Mouse (Mus musculus) CH12.LX (cell line): ENCODE measurements around the gene Mia2. TPM values are rescaled to one million over a fixed set of nuclear protein-coding genes. Genes with fewer than 3 reads are reported as not detected.

Experiments
- DNase-seq: peaks from one replicate; pipeline ENCODE4 v3.0.0-alpha.2; 2013; ENCODE audit errors: extremely low read depth
- H3K27ac ChIP-seq: 2 replicates; pipeline ENCODE4 v1.5.1; 2012; ENCODE audit warnings: low read depth, mild to moderate bottlenecking, control low read depth, moderate library complexity; ENCODE audit not compliant: insufficient read depth
- H3K27me3 ChIP-seq: replicated peaks from 2 replicates; pipeline ENCODE3; 2012; ENCODE audit warnings: inconsistent platforms
- H3K36me3 ChIP-seq, 2 experiments: replicated peaks in 1 of 2; 2 replicates each; pipeline versions ENCODE3 to v1.6.1; 2012; ENCODE audit warnings: inconsistent platforms in 1 of 2, low read length in 1 of 2, mild to moderate bottlenecking in 1 of 2, mixed read lengths in 1 of 2, moderate library complexity in 1 of 2; ENCODE audit not compliant: control insufficient read depth in 1 of 2, insufficient read depth in 1 of 2
- H3K4me1 ChIP-seq, 2 experiments: 2 replicates each; pipeline ENCODE4 v1.6.1; 2012; ENCODE audit warnings: inconsistent platforms in 1 of 2, moderate library complexity in 1 of 2; ENCODE audit not compliant: insufficient read depth in 2 of 2, control insufficient read depth in 1 of 2
- H3K4me2 ChIP-seq: 2 replicates; pipeline ENCODE4 v1.6.1; 2012; ENCODE audit warnings: low read depth, mild to moderate bottlenecking, control low read depth; ENCODE audit not compliant: poor library complexity, insufficient read depth, severe bottlenecking
- H3K4me3 ChIP-seq, 3 experiments: fragments of 150-350 bp in 1 of 3; sonication (generic) in 1 of 3; replicated peaks in 1 of 3; 2 replicates each; pipeline versions ENCODE3 to v1.5.1; 2011 to 2012; ENCODE audit warnings: low read depth in 2 of 3, low read length in 2 of 3, mild to moderate bottlenecking in 2 of 3, moderate library complexity in 2 of 3, control low read depth in 1 of 3, improper control_type of control experiment in 1 of 3, inconsistent platforms in 1 of 3, mixed read lengths in 1 of 3; ENCODE audit not compliant: poor library complexity in 1 of 3
- H3K79me2 ChIP-seq: replicated peaks from 2 replicates; pipeline ENCODE4 v1.6.1; 2012; ENCODE audit warnings: mild to moderate bottlenecking, moderate library complexity; ENCODE audit not compliant: control insufficient read depth, poor library complexity, insufficient read depth, severe bottlenecking; ENCODE audit errors: extremely low read depth
- H3K9ac ChIP-seq: 2 replicates; pipeline ENCODE4 v1.6.1; 2012; ENCODE audit warnings: low read depth, mild to moderate bottlenecking, control low read depth, moderate library complexity; ENCODE audit not compliant: insufficient read depth
- H3K9me3 ChIP-seq: replicated peaks from 2 replicates; pipeline ENCODE3; 2012; ENCODE audit warnings: low read length, inconsistent platforms, mixed read lengths
- BHLHE40 ChIP-seq: IDR thresholded peaks from 2 replicates; pipeline ENCODE4 v1.6.1; 2011; ENCODE audit warnings: mild to moderate bottlenecking, low read depth, low read length, improper control_type of control experiment
- CHD1 ChIP-seq: IDR thresholded peaks from 2 replicates; pipeline ENCODE4 v1.6.1; 2012; ENCODE audit warnings: low read depth, low read length, improper control_type of control experiment, inconsistent platforms
- CHD2 ChIP-seq: IDR thresholded peaks from 2 replicates; pipeline ENCODE4 v1.6.1; 2011; ENCODE audit warnings: low read length, improper control_type of control experiment
- E2F4 ChIP-seq: IDR thresholded peaks from 2 replicates; pipeline ENCODE4 v1.6.1; 2011; ENCODE audit warnings: low read depth, low read length, improper control_type of control experiment; ENCODE audit not compliant: insufficient replicate concordance
- ELF1 ChIP-seq: IDR thresholded peaks from 2 replicates; pipeline ENCODE4 v1.6.1; 2014; ENCODE audit warnings: low read depth, mild to moderate bottlenecking, inconsistent platforms, low read length, improper control_type of control experiment
- EP300 ChIP-seq: IDR thresholded peaks from 2 replicates; pipeline ENCODE4 v1.6.1; 2011; ENCODE audit warnings: low read length, improper control_type of control experiment
- ETS1 ChIP-seq: conservative IDR thresholded peaks from 2 replicates; pipeline ENCODE4 v1.6.1; 2012; ENCODE audit warnings: low read depth, mild to moderate bottlenecking, inconsistent platforms, low read length, improper control_type of control experiment, moderate library complexity
- GABPA ChIP-seq: IDR thresholded peaks from 2 replicates; pipeline ENCODE4 v1.6.1; 2012; ENCODE audit warnings: low read depth, low read length, improper control_type of control experiment, inconsistent platforms; ENCODE audit not compliant: insufficient replicate concordance
- JUN ChIP-seq: IDR thresholded peaks from 2 replicates; pipeline ENCODE4 v1.6.1; 2011; ENCODE audit warnings: low read depth, mild to moderate bottlenecking, low read length, improper control_type of control experiment, moderate library complexity; ENCODE audit not compliant: insufficient read depth
- JUND ChIP-seq: conservative IDR thresholded peaks from 2 replicates; pipeline ENCODE4 v1.6.1; 2011; ENCODE audit warnings: low read depth, low read length, improper control_type of control experiment
- MAFK ChIP-seq: IDR thresholded peaks from 2 replicates; pipeline ENCODE4 v1.6.1; 2011; ENCODE audit warnings: low read length, improper control_type of control experiment; ENCODE audit not compliant: insufficient replicate concordance
- MAZ ChIP-seq: IDR thresholded peaks from 2 replicates; pipeline ENCODE4 v1.6.1; 2012; ENCODE audit warnings: low read depth, mild to moderate bottlenecking, inconsistent platforms, low read length, improper control_type of control experiment, moderate library complexity
- MXI1 ChIP-seq: IDR thresholded peaks from 2 replicates; pipeline ENCODE4 v1.6.1; 2011; ENCODE audit warnings: mild to moderate bottlenecking, low read depth, low read length, improper control_type of control experiment
- NELFE ChIP-seq: IDR thresholded peaks from 2 replicates; pipeline ENCODE4 v1.6.1; 2011; ENCODE audit warnings: low read depth, low read length, improper control_type of control experiment
- PAX5 ChIP-seq: IDR thresholded peaks from 2 replicates; pipeline ENCODE4 v1.6.1; 2012; ENCODE audit warnings: low read length, inconsistent platforms, mixed read lengths
- UBTF ChIP-seq: IDR thresholded peaks from 2 replicates; pipeline ENCODE4 v1.6.1; 2012; ENCODE audit warnings: low read depth, mild to moderate bottlenecking, inconsistent platforms, low read length, improper control_type of control experiment, moderate library complexity
- USF1 ChIP-seq: IDR thresholded peaks from 2 replicates; pipeline ENCODE4 v1.6.1; 2014; ENCODE audit warnings: low read depth, mild to moderate bottlenecking, inconsistent platforms, low read length, improper control_type of control experiment
- USF2 ChIP-seq: conservative IDR thresholded peaks from 2 replicates; pipeline ENCODE4 v1.6.1; 2011; ENCODE audit warnings: low read depth, low read length, improper control_type of control experiment
- ZC3H11A ChIP-seq: IDR thresholded peaks from 2 replicates; pipeline ENCODE4 v1.6.1; 2012; ENCODE audit warnings: low read depth, mild to moderate bottlenecking, inconsistent platforms, low read length, improper control_type of control experiment
- ZKSCAN1 ChIP-seq: IDR thresholded peaks from 2 replicates; pipeline ENCODE4 v1.6.1; 2012; ENCODE audit warnings: low read depth, inconsistent platforms, low read length, improper control_type of control experiment, borderline replicate concordance
- ZMIZ1 ChIP-seq: IDR thresholded peaks from 2 replicates; pipeline ENCODE4 v1.6.1; 2012; ENCODE audit warnings: low read depth, mild to moderate bottlenecking, inconsistent platforms, low read length, improper control_type of control experiment
- ZNF384 ChIP-seq: IDR thresholded peaks from 2 replicates; pipeline ENCODE4 v1.6.1; 2012; ENCODE audit warnings: low read depth, low read length, improper control_type of control experiment, inconsistent platforms
- dilution Hi-C: fragments of 300-500 bp; cut with MboI; formaldehyde crosslinking; loops from 2 replicates; pipeline ENCODE4 v1.14.3; 2020; ENCODE audit warnings: low sequenced_read_pairs; ENCODE audit not compliant: extremely low pct_unique_long_range_greater_than_20kb, extremely low pct_ligation_motif_present
- in situ Hi-C: fragments of 300-500 bp; cut with MboI; formaldehyde crosslinking; loops from 3 replicates; pipeline ENCODE4 v1.14.3; 2019; ENCODE audit warnings: low sequenced_read_pairs, low pct_ligation_motif_present, low pct_unique_long_range_greater_than_20kb, mixed read lengths
- polyA plus RNA-seq: library from polyadenylated mRNA; unstranded; fragments of >175 nt; gene quantifications from 2 replicates; pipeline ENCODE4 v1.2.1, GENCODE M21; 2012; ENCODE audit warnings: low read depth; ENCODE audit not compliant: insufficient read length
- total RNA-seq, 2 experiments: library from RNA; depleted of rRNA; stranded (reverse); fragments of 300-350 nt in 1 of 2; fragments of >200 nt in 1 of 2; gene quantifications; 2 replicates each; pipeline ENCODE4 v1.2.3; 2012 to 2014

The Mia2 gene
- total and polyA plus RNA-seq, 3 experiments, result 68.1 to 162 (median 99.2) TPM

- peak overlapping the region; percentile 83 to 91 (median 90) for H3K4me3 ChIP-seq
- dilution Hi-C loops, result no loop called here
- peak overlapping the region; percentile 99 for H3K9ac ChIP-seq
- H3K4me2 ChIP-seq, result peak overlapping the region; percentile 92
- in situ Hi-C loops, result no loop called here
- H3K27ac ChIP-seq, result no peak overlapping the region
- no peaks in the 10 kb centered on the region for H3K9me3 ChIP-seq
- peaks cover 8 to 35% of the 10 kb centered on the region in 2 experiments for H3K36me3 ChIP-seq
- peaks cover 64% of the 10 kb centered on the region for H3K79me2 ChIP-seq
- peak; percentile 83 for TF ChIP-seq MAFK
- no peak for TF ChIP-seq ETS1
- peak; percentile 36 for TF ChIP-seq ZNF384
- H3K4me1 ChIP-seq, result peaks cover 3 to 35% of the 10 kb centered on the region in 2 experiments; a peak in 3 of 4 replicates
- H3K27me3 ChIP-seq, result no peaks in the 10 kb centered on the region
- DNase-seq, result no peak
Observed at GRCm38 (mm10) chr12:59133437-59133999, 37.9 kb downstream of the Mia2 start.

GRCm38 (mm10) chr12:59135096-59135495 is 39.5 kb downstream of the Mia2 start:
- Histone ChIP-seq H3K27me3 (no peaks in the 10 kb centered on the region), H3K4me1 (peaks cover 3 to 22% of the 10 kb centered on the region in 2 experiments; a peak in 3 of 4 replicates), H3K4me2 (no peak overlapping the region), H3K79me2 (peaks cover 64% of the 10 kb centered on the region), H3K9ac (no peak overlapping the region), H3K27ac (no peak overlapping the region), H3K9me3 (no peaks in the 10 kb centered on the region), H3K36me3 (peaks cover 18 to 49% of the 10 kb centered on the region in 2 experiments), H3K4me3 (no peak overlapping the region)
- TF ChIP-seq MAFK, result no peak
- no peak for TF ChIP-seq USF1
- TF ChIP-seq EP300, result no peak
- TF ChIP-seq BHLHE40, result no peak
- no peak for TF ChIP-seq E2F4
- no peak for TF ChIP-seq CHD2
- no peak for TF ChIP-seq ZMIZ1
- TF ChIP-seq MXI1, result no peak
- TF ChIP-seq UBTF, result no peak
- DNase-seq, result no peak
- in situ Hi-C loops (no loop called here), dilution Hi-C loops (no loop called here)

GRCm38 (mm10) chr12:59135533-59136300 is 40.1 kb downstream of the Mia2 start:
- Histone ChIP-seq H3K9ac (no peak overlapping the region), H3K9me3 (no peaks in the 10 kb centered on the region), H3K79me2 (peaks cover 64% of the 10 kb centered on the region), H3K4me2 (no peak overlapping the region), H3K36me3 (peaks cover 21 to 54% of the 10 kb centered on the region in 2 experiments), H3K27me3 (no peaks in the 10 kb centered on the region), H3K4me3 (no peak overlapping the region), H3K27ac (no peak overlapping the region), H3K4me1 (peaks cover 3 to 22% of the 10 kb centered on the region in 2 experiments; a peak in 3 of 4 replicates)
- dilution Hi-C loops, result no loop called here
- in situ Hi-C loops, result no loop called here
- DNase-seq, result no peak
- no peak for TF ChIP-seq GABPA
- TF ChIP-seq UBTF, result no peak
- no peak for TF ChIP-seq CHD2
- TF ChIP-seq MXI1, result no peak
- TF ChIP-seq NELFE, result no peak
- TF ChIP-seq USF2, result no peak
- no peak for TF ChIP-seq PAX5
- TF ChIP-seq MAZ, result no peak
- no peak for TF ChIP-seq E2F4
- no peak for TF ChIP-seq ELF1
- TF ChIP-seq ZC3H11A, result no peak
- no peak for TF ChIP-seq JUN
- TF ChIP-seq MAFK, result no peak
- no peak for TF ChIP-seq BHLHE40
- TF ChIP-seq CHD1, result no peak
- TF ChIP-seq JUND, result no peak
- TF ChIP-seq ZKSCAN1, result no peak
